Comparison of ENCODE assay signal across 8 mouse cellular contexts in genomic region chr12:31654965-31655477, GRCm38 (mm10). TPM values are rescaled to one million over a fixed set of nuclear protein-coding genes. Genes with fewer than 3 reads are reported as not detected.
DNase-seq lines count a peak whose midpoint lies in the region; ATAC-seq and TF ChIP-seq lines count a peak whose summit lies in the region.

No protein-coding gene starts in this region.

- H3K36me3 ChIP-seq in C2C12 (ENCODE audit: control insufficient read depth, insufficient read depth) = peaks cover 9% of the 10 kb centered on the region
- peaks cover 13% of the 10 kb centered on the region for H3K36me3 ChIP-seq in forebrain, embryonic 10.5 days (replicated peaks)
- H3K36me3 ChIP-seq in liver, embryonic 12.5 days = no peaks in the 10 kb centered on the region; the same call in 1 of the 2 replicates
- H3K36me3 ChIP-seq in stomach, postnatal 0 days (ENCODE audit: control insufficient read depth, insufficient read depth, low read length) = no peaks in the 10 kb centered on the region

- H3K4me1 ChIP-seq in cerebellum, adult 2 months (ENCODE audit: control insufficient read depth, insufficient read depth, low read length) = no peaks in the 10 kb centered on the region
- peaks cover 15% of the 10 kb centered on the region for H3K4me1 ChIP-seq in forebrain, embryonic 10.5 days
- peaks cover 10% of the 10 kb centered on the region for H3K4me1 ChIP-seq in liver, embryonic 12.5 days
- H3K4me1 ChIP-seq in stomach, postnatal 0 days (replicated peaks; ENCODE audit: control insufficient read depth, insufficient read depth) = 0 out of 2 replicates have a peak, but pooled peaks cover 2% of the 10 kb centered on the region

- peak; percentile 20; the same call in 1 of the 2 replicates for TF ChIP-seq CTCF in cerebellum, adult 2 months (IDR thresholded peaks at IDR 0.05; ENCODE audit: borderline replicate concordance, insufficient read depth, low read depth, low read length)
- TF ChIP-seq CTCF in C2C12 (IDR thresholded peaks at IDR 0.05; ENCODE audit: control insufficient read depth, insufficient read depth, insufficient read length) = no peak
- TF ChIP-seq CTCF in stomach, postnatal 0 days (IDR thresholded peaks at IDR 0.05; ENCODE audit: low read depth) = peak; percentile 73

- H3K79me3 ChIP-seq in C2C12 (ENCODE audit: low read depth) = no peaks in the 10 kb centered on the region

- peak; percentile 79 for ATAC-seq in liver, embryonic 12.5 days
- peak; percentile 89 for ATAC-seq in stomach, postnatal 0 days (ENCODE audit: low FRiP score, low TSS enrichment)

- H3K4me2 ChIP-seq in liver, embryonic 12.5 days = peak overlapping the region; percentile 79
- H3K4me2 ChIP-seq in stomach, postnatal 0 days (replicated peaks; ENCODE audit: low read depth) = peak overlapping the region; percentile 71

- no peak for TF ChIP-seq EP300 in stomach, postnatal 0 days (optimal IDR thresholded peaks at IDR 0.05)

- H3K4me3 ChIP-seq in cerebellum, adult 2 months (replicated peaks; ENCODE audit: insufficient read depth, low read depth, low read length) = peak overlapping the region; percentile 79
- peak overlapping the region; percentile 82 for H3K4me3 ChIP-seq in C2C12 (ENCODE audit: insufficient read depth, poor library complexity, severe bottlenecking)
- H3K4me3 ChIP-seq in forebrain, embryonic 10.5 days = peak overlapping the region; percentile 91
- peak overlapping the region; percentile 91 for H3K4me3 ChIP-seq in liver, embryonic 12.5 days
- H3K4me3 ChIP-seq in stomach, postnatal 0 days (ENCODE audit: low read depth, low read length) = peak overlapping the region; percentile 95

- no peaks in the 10 kb centered on the region for H3K27me3 ChIP-seq in cerebellum, adult 2 months (ENCODE audit: control insufficient read depth, insufficient read depth, low read length)
- no peaks in the 10 kb centered on the region for H3K27me3 ChIP-seq in C2C12 (ENCODE audit: control insufficient read depth, insufficient read depth, insufficient read length)
- H3K27me3 ChIP-seq in forebrain, embryonic 10.5 days (ENCODE audit: poor library complexity, severe bottlenecking) = no peaks in the 10 kb centered on the region
- H3K27me3 ChIP-seq in liver, embryonic 12.5 days (replicated peaks) = no peaks in the 10 kb centered on the region
- H3K27me3 ChIP-seq in stomach, postnatal 0 days (ENCODE audit: control insufficient read depth, insufficient read depth, low read length) = no peaks in the 10 kb centered on the region

- H3K9ac ChIP-seq in liver, embryonic 12.5 days = peak overlapping the region; percentile 83
- H3K9ac ChIP-seq in stomach, postnatal 0 days (ENCODE audit: low read length) = peak overlapping the region; percentile 77

- no peak for DNase-seq in cerebellum, adult 2 months
- DNase-seq in cerebellum, adult 8-10 months = no peak
- DNase-seq in forebrain, embryonic 10.5 days (ENCODE audit: extremely low spot score, low spot score) = no peak
- DNase-seq in stomach, postnatal 0 days (ENCODE audit: low spot score) = no peak
- DNase-seq in urinary bladder, adult 2 months (ENCODE audit: low spot score) = no peak
- no peak for DNase-seq in cerebellum, postnatal 36 days

- no peak; the same call in 1 of the 2 replicates for TF ChIP-seq POLR2A in cerebellum, adult 2 months (IDR thresholded peaks at IDR 0.05; ENCODE audit: borderline replicate concordance, insufficient read depth, low read length)

- WGBS in cerebellum, adult 2 months = under 1% methylated on average over 29 of the region's 29 CpGs
- 1% methylated on average over 29 of the region's 29 CpGs for WGBS in forebrain, embryonic 10.5 days
- WGBS in liver, embryonic 12.5 days (ENCODE audit: insufficient replicate concordance) = 1% methylated on average over 28 of the region's 29 CpGs
- under 1% methylated on average over 29 of the region's 29 CpGs for WGBS in stomach, postnatal 0 days

- peaks cover 15% of the 10 kb centered on the region for H3K79me2 ChIP-seq in C2C12 (ENCODE audit: control insufficient read depth, insufficient read depth)

- peak overlapping the region; percentile 68 for H3K27ac ChIP-seq in cerebellum, adult 2 months (ENCODE audit: insufficient read depth, low read length)
- peak overlapping the region; percentile 93 for H3K27ac ChIP-seq in forebrain, embryonic 10.5 days
- H3K27ac ChIP-seq in liver, embryonic 12.5 days = peak overlapping the region; percentile 79
- H3K27ac ChIP-seq in stomach, postnatal 0 days (replicated peaks) = peak overlapping the region; percentile 88

- H3K9me3 ChIP-seq in forebrain, embryonic 10.5 days = no peaks in the 10 kb centered on the region
- H3K9me3 ChIP-seq in liver, embryonic 12.5 days (replicated peaks) = no peaks in the 10 kb centered on the region
- H3K9me3 ChIP-seq in stomach, postnatal 0 days (ENCODE audit: control insufficient read depth, low read length) = no peaks in the 10 kb centered on the region

- peak overlapping the region; percentile 90 for H3ac ChIP-seq in C2C12 (ENCODE audit: control insufficient read depth, insufficient read length, low read depth)

TF ChIP-seq in C2C12, 6 proteins besides CTCF, POLR2A, EP300 and RAD21:
- no peak for TF ChIP-seq FOSL1 (IDR thresholded peaks at IDR 0.05; ENCODE audit: insufficient read depth, low read length, poor library complexity, severe bottlenecking)
- TF ChIP-seq MAX (IDR thresholded peaks at IDR 0.05) = no peak
- no peak for TF ChIP-seq MYOG (IDR thresholded peaks at IDR 0.05; ENCODE audit: control insufficient read depth, extremely low read depth, insufficient read length)
- no peak for TF ChIP-seq CEBPB (IDR thresholded peaks at IDR 0.05; ENCODE audit: low read depth)
- TF ChIP-seq MYOD1 (IDR thresholded peaks at IDR 0.05; ENCODE audit: control insufficient read depth, insufficient read length, low read depth) = no peak

RNA-seq across cellular contexts. Expression of gene Cog5, which starts 0.4 kb away (rescaled TPM):
- 34.6 and 37.6 TPM in 2 replicates for polyA plus RNA-seq in cerebellum, adult 2 months (2012; rRNA removed)
- polyA plus RNA-seq in C2C12 (2012; fragmentation: generic; extraction: Trizol) = 8.2 TPM
- polyA plus RNA-seq in forebrain, embryonic 10.5 days (2016; fragmentation: Nextera tagmentation; extraction: Ambion mirVana) = 23.9 and 26.8 TPM in 2 replicates
- polyA plus RNA-seq in liver, embryonic 12.5 days (2016; fragmentation: Nextera tagmentation; extraction: Ambion mirVana) = 12.7 and 13.3 TPM in 2 replicates
- 14.4 and 16.1 TPM in 2 replicates for polyA plus RNA-seq in stomach, postnatal 0 days (2015; fragmentation: Nextera tagmentation; extraction: Ambion mirVana)
- polyA plus RNA-seq in urinary bladder, adult 2 months (2012; rRNA removed) = 29.6 and 30.7 TPM in 2 replicates

RNA-seq across cellular contexts. Expression of gene Dus4l, which starts 0.4 kb away (rescaled TPM):
- polyA plus RNA-seq in cerebellum, adult 2 months (2012; rRNA removed) = 8.3 and 8.4 TPM in 2 replicates
- 4.1 TPM for polyA plus RNA-seq in C2C12 (2012; fragmentation: generic; extraction: Trizol)
- 10.7 and 10.9 TPM in 2 replicates for polyA plus RNA-seq in forebrain, embryonic 10.5 days (2016; fragmentation: Nextera tagmentation; extraction: Ambion mirVana)
- 6.1 and 6.7 TPM in 2 replicates for polyA plus RNA-seq in liver, embryonic 12.5 days (2016; fragmentation: Nextera tagmentation; extraction: Ambion mirVana)
- 4.9 and 7.3 TPM in 2 replicates for polyA plus RNA-seq in stomach, postnatal 0 days (2015; fragmentation: Nextera tagmentation; extraction: Ambion mirVana)
- polyA plus RNA-seq in urinary bladder, adult 2 months (2012; rRNA removed) = 6.9 and 7.1 TPM in 2 replicates

RNA-seq across cellular contexts. Expression of gene Bcap29, which starts 20.6 kb away (rescaled TPM):
- polyA plus RNA-seq in cerebellum, adult 2 months (2012; rRNA removed) = 30.5 and 33.8 TPM in 2 replicates
- 7.1 TPM for polyA plus RNA-seq in C2C12 (2012; fragmentation: generic; extraction: Trizol)
- 25.1 and 29.1 TPM in 2 replicates for polyA plus RNA-seq in forebrain, embryonic 10.5 days (2016; fragmentation: Nextera tagmentation; extraction: Ambion mirVana)
- 41.9 and 42.5 TPM in 2 replicates for polyA plus RNA-seq in liver, embryonic 12.5 days (2016; fragmentation: Nextera tagmentation; extraction: Ambion mirVana)
- 40.1 and 40.4 TPM in 2 replicates for polyA plus RNA-seq in stomach, postnatal 0 days (2015; fragmentation: Nextera tagmentation; extraction: Ambion mirVana)
- 20.0 and 23.4 TPM in 2 replicates for polyA plus RNA-seq in urinary bladder, adult 2 months (2012; rRNA removed)

RNA-seq across cellular contexts. Expression of gene Gpr22, which starts 58.7 kb away (rescaled TPM):
- 38.5 and 48.9 TPM in 2 replicates for polyA plus RNA-seq in cerebellum, adult 2 months (2012; rRNA removed)
- polyA plus RNA-seq in C2C12 (2012; fragmentation: generic; extraction: Trizol) = 0.02 TPM
- 0.52 and 0.69 TPM in 2 replicates for polyA plus RNA-seq in forebrain, embryonic 10.5 days (2016; fragmentation: Nextera tagmentation; extraction: Ambion mirVana)
- polyA plus RNA-seq in liver, embryonic 12.5 days (2016; fragmentation: Nextera tagmentation; extraction: Ambion mirVana) = 0.04 and 0.19 TPM in 2 replicates
- 1.5 and 1.7 TPM in 2 replicates for polyA plus RNA-seq in stomach, postnatal 0 days (2015; fragmentation: Nextera tagmentation; extraction: Ambion mirVana)
- polyA plus RNA-seq in urinary bladder, adult 2 months (2012; rRNA removed) = 0.03 and 0.07 TPM in 2 replicates
